Mouse (Mus musculus) gastrocnemius, postnatal 10 days (tissue): ENCODE data around the gene Fyn. TPM values are rescaled to one million over a fixed set of nuclear protein-coding genes. Genes with fewer than 3 reads are reported as not detected.

Experiments
- DNase-seq: peaks from one replicate; pipeline ENCODE4 v3.0.0; 2021; ENCODE audit warnings: mixed read lengths
- total RNA-seq, 2 experiments: library from RNA; stranded (reverse); gene quantifications; 2 replicates each; pipeline ENCODE4 v1.2.3; 2021

The Fyn gene
- total RNA-seq, 2 experiments from 2014 or later = 25.6 to 34.4 TPM

GRCm38 (mm10) chr10:39571011-39571410 is 202.4 kb downstream of the Fyn start:
- DNase-seq = no peak

- no peak for DNase-seq
These were observed 203.5 kb downstream of the Fyn start for GRCm38 (mm10) chr10:39572050-39572671.

GRCm38 (mm10) chr10:39572672-39573051 is 204.0 kb downstream of the Fyn start:
- no peak for DNase-seq

- DNase-seq = no peak
These were observed 207.8 kb downstream of the Fyn start for GRCm38 (mm10) chr10:39576466-39576865.

GRCm38 (mm10) chr10:39580477-39580876 is 211.8 kb downstream of the Fyn start:
- no peak for DNase-seq

GRCm38 (mm10) chr10:39582385-39582784 is 213.7 kb downstream of the Fyn start:
- no peak for DNase-seq

GRCm38 (mm10) chr10:39583718-39584117 is 215.1 kb downstream of the Fyn start:
- no peak for DNase-seq

GRCm38 (mm10) chr10:39587290-39587925 is 218.8 kb downstream of the Fyn start:
- DNase-seq = no peak

GRCm38 (mm10) chr10:39587973-39588746 is 219.5 kb downstream of the Fyn start:
- no peak for DNase-seq

- DNase-seq = no peak
These were observed 221.3 kb downstream of the Fyn start for GRCm38 (mm10) chr10:39589765-39590546.

GRCm38 (mm10) chr10:39590629-39591028 is 222.0 kb downstream of the Fyn start:
- no peak for DNase-seq

- DNase-seq = no peak
These were observed 223.8 kb downstream of the Fyn start for GRCm38 (mm10) chr10:39592501-39592900.

GRCm38 (mm10) chr10:39594716-39595115 is 226.1 kb downstream of the Fyn start:
- no peak for DNase-seq

- no peak for DNase-seq
These were observed 227.2 kb downstream of the Fyn start for GRCm38 (mm10) chr10:39595862-39596261.

- DNase-seq = no peak
These were observed 228.6 kb downstream of the Fyn start for GRCm38 (mm10) chr10:39597116-39597791.

- no peak for DNase-seq
These were observed 229.1 kb downstream of the Fyn start for GRCm38 (mm10) chr10:39597792-39598183.

- DNase-seq = no peak
These were observed 230.9 kb downstream of the Fyn start for GRCm38 (mm10) chr10:39599601-39600000.

GRCm38 (mm10) chr10:39600115-39600514 is 231.5 kb downstream of the Fyn start:
- no peak for DNase-seq

- no peak for DNase-seq
These were observed 232.4 kb downstream of the Fyn start for GRCm38 (mm10) chr10:39601068-39601467.

GRCm38 (mm10) chr10:39606434-39606833 is 237.8 kb downstream of the Fyn start:
- no peak for DNase-seq

- no peak for DNase-seq
These were observed 242.6 kb downstream of the Fyn start for GRCm38 (mm10) chr10:39611234-39611633.

- DNase-seq = no peak
These were observed 243.5 kb downstream of the Fyn start for GRCm38 (mm10) chr10:39612131-39612530.
